In the genomic region with DNA sequence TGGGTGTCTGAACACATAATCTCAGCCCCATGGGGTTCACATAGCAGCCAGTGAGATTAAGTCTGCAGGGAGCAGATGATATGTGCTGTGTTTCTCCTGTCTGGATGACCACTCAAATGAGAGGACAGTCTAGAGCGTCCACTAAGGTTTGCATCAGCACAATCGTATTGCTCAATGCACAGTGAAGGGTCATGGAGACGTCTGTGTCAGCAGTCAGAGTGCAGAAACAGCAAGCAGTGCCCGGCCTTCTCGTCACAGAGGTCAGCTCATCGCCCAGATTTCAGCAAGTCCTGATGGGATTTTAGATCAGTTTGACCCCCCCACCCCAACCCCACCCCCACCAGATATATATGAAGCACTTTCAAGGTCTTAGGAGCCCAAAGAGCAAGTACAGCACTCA, we compare ENCODE assay signal across 17 mouse cellular contexts.
"Had no signal": no experiment of that assay in that cellular context is flagged by ENCODE, and none has a peak within 500 bp of the region (broad histone marks: within the 10 kb centered on the region; RNA-seq: fewer than 3 reads in every experiment).

No protein-coding gene starts in this region.

- H3K4me1 ChIP-seq: intestine, embryonic 15.5 days; midbrain, embryonic 10.5 days; neural tube, embryonic 15.5 days had no signal

- H3K27me3 ChIP-seq: intestine, embryonic 15.5 days; limb, embryonic 13.5 days; neural tube, embryonic 15.5 days had no signal

- H3K36me3 ChIP-seq: intestine, embryonic 15.5 days; limb, embryonic 13.5 days; midbrain, embryonic 10.5 days; neural tube, embryonic 15.5 days had no signal

- DNase-seq: kidney, adult 18-20 months; kidney, postnatal 10 days; kidney, postnatal 4 days; left cerebral cortex, postnatal 4 days; lung, adult 2 months; lung, postnatal 14 days; midbrain, embryonic 14.5 days; right cerebral cortex, adult 18-20 months; right cerebral cortex, postnatal 25 days; thymus, postnatal 4 days had no signal

- H3K4me3 ChIP-seq: intestine, embryonic 15.5 days; layer of hippocampus, adult 2 months; limb, embryonic 13.5 days; midbrain, embryonic 10.5 days; myocyte; neural tube, embryonic 15.5 days had no signal

- H3K27ac ChIP-seq: intestine, embryonic 15.5 days; layer of hippocampus, adult 2 months; limb, embryonic 13.5 days; midbrain, embryonic 10.5 days; neural tube, embryonic 15.5 days; stomach, postnatal 0 days had no signal

- ATAC-seq: intestine, embryonic 15.5 days had no signal

- H3K9me3 ChIP-seq: intestine, embryonic 15.5 days; limb, embryonic 13.5 days; midbrain, embryonic 10.5 days; neural tube, embryonic 15.5 days had no signal

- H3K9ac ChIP-seq: intestine, embryonic 15.5 days; limb, embryonic 13.5 days; neural tube, embryonic 15.5 days had no signal
